Mouse (Mus musculus) E14TG2a.4 (cell line): Measurements from ENCODE around the gene Dusp1.

Experiments
- CTCF ChIP-seq: conservative IDR thresholded peaks from 2 replicates; pipeline ENCODE4 v1.5.1; 2014; ENCODE audit warnings: low read length
- NANOG ChIP-seq: IDR thresholded peaks from 2 replicates; pipeline ENCODE4 v1.6.1; 2014; ENCODE audit warnings: borderline replicate concordance, low read length, mixed read lengths

GRCm38 (mm10) chr17:26532476-26533045 is 29.4 kb downstream of the Dusp1 start:
- TF ChIP-seq CTCF (no peak), NANOG (no peak)
